Mouse (Mus musculus) heart, postnatal 0 days (tissue): ENCODE data around the gene Cdh20. TPM values are rescaled to one million over a fixed set of nuclear protein-coding genes. Genes with fewer than 3 reads are reported as not detected.

Experiments used
- ATAC-seq: fragments of 200-750 bp; cut with Nextera tagmentation; 2 replicates; pipeline ENCODE4 v1.8.0; 2017; ENCODE audit warnings: low read depth, moderate number of reproducible peaks, moderate library complexity; ENCODE audit not compliant: insufficient read depth
- DNase-seq: peaks from one replicate; pipeline ENCODE4 v3.0.0-alpha.2; 2016; ENCODE audit warnings: low spot score
- H3K27ac ChIP-seq: fragments of 300-500 bp; sonication (generic); 2 replicates; pipeline ENCODE4 v1.5.1; 2014; ENCODE audit warnings: low read depth, mild to moderate bottlenecking
- H3K27me3 ChIP-seq: fragments of 300-500 bp; sonication (generic); 2 replicates; pipeline ENCODE4 v1.6.1; 2014; ENCODE audit warnings: low read length, mixed read lengths; ENCODE audit not compliant: control insufficient read depth, insufficient read depth
- H3K36me3 ChIP-seq: fragments of 300-500 bp; sonication (generic); replicated peaks from 2 replicates; pipeline ENCODE4 v1.6.1; 2014; ENCODE audit warnings: low read length, mixed read lengths; ENCODE audit not compliant: control insufficient read depth, insufficient read depth
- H3K4me1 ChIP-seq: fragments of 300-500 bp; sonication (generic); 2 replicates; pipeline ENCODE4 v1.6.1; 2014; ENCODE audit warnings: antibody characterized with exemption; ENCODE audit not compliant: control insufficient read depth, insufficient read depth
- H3K4me2 ChIP-seq: fragments of 300-500 bp; sonication (generic); 2 replicates; pipeline ENCODE4 v1.6.1; 2014; ENCODE audit warnings: low read depth, mild to moderate bottlenecking, low read length, moderate library complexity
- H3K4me3 ChIP-seq: fragments of 300-500 bp; sonication (generic); 2 replicates; pipeline ENCODE4 v1.5.1; 2014; ENCODE audit warnings: low read depth, low read length
- H3K9ac ChIP-seq: fragments of 300-500 bp; sonication (generic); replicated peaks from 2 replicates; pipeline ENCODE4 v1.6.1; 2014; ENCODE audit warnings: low read depth, low read length, mixed read lengths
- H3K9me3 ChIP-seq: fragments of 300-500 bp; sonication (generic); replicated peaks from 2 replicates; pipeline ENCODE4 v1.6.1; 2016; ENCODE audit warnings: low read length; ENCODE audit not compliant: control insufficient read depth
- CTCF ChIP-seq: IDR thresholded peaks from 2 replicates; pipeline ENCODE4 v1.5.1; 2016; ENCODE audit warnings: antibody characterized with exemption, control low read depth, low read depth
- EP300 ChIP-seq: IDR thresholded peaks from 2 replicates; pipeline ENCODE4 v1.6.1; 2016; ENCODE audit warnings: antibody characterized with exemption, low read depth
- WGBS: fragments of 180-500 bp; shearing (Covaris S2); extraction: QIAGEN DNeasy Blood & Tissue Kit; methylation state at CpG from one replicate; pipeline ENCODE4 v1.1.7; 2014; 5-methylcytosine and 5-hydroxymethylcytosine counted together
- polyA plus RNA-seq: library from polyadenylated mRNA; unstranded; fragments of >200 nt; fragmentation: Nextera tagmentation; extraction: Ambion mirVana; gene quantifications from 2 replicates; pipeline ENCODE4 v1.2.1, GENCODE M21; 2015
- total RNA-seq: library from RNA; depleted of rRNA; stranded (reverse); fragments of >200 nt; gene quantifications from 2 replicates; pipeline ENCODE4 v1.2.3, GENCODE M21; 2014; ENCODE audit warnings: low replicate concordance

Cdh20 gene
- total and polyA plus RNA-seq, 2 experiments from 2014 or later, result 0.86 to 5.3 TPM

- Histone ChIP-seq H3K4me1 (no peaks in the 10 kb centered on the region), H3K36me3 (no peaks in the 10 kb centered on the region), H3K9ac (no peak overlapping the region), H3K9me3 (no peaks in the 10 kb centered on the region), H3K4me3 (no peak overlapping the region), H3K27ac (no peak overlapping the region), H3K4me2 (no peak overlapping the region), H3K27me3 (no peaks in the 10 kb centered on the region)
- WGBS, result 76% methylated on average over 3 of the region's 3 CpGs
- DNase-seq (no peak), ATAC-seq (no peak)
- no peak for TF ChIP-seq CTCF
- no peak for TF ChIP-seq EP300
These were observed 273.3 kb downstream of the Cdh20 start for GRCm38 (mm10) chr1:105041668-105042067.
